Mouse (Mus musculus): ENCODE measurements around the gene Ms4a14.
A peak's percentile ranks its signal among the peaks of the same experiment; 100 is the strongest.
"Not testable (repeated sequence)": the region's sequence is repeated elsewhere in the genome, so short reads cannot be mapped to it uniquely, and the experiment has no call there.

Ms4a14 gene

DNA sequence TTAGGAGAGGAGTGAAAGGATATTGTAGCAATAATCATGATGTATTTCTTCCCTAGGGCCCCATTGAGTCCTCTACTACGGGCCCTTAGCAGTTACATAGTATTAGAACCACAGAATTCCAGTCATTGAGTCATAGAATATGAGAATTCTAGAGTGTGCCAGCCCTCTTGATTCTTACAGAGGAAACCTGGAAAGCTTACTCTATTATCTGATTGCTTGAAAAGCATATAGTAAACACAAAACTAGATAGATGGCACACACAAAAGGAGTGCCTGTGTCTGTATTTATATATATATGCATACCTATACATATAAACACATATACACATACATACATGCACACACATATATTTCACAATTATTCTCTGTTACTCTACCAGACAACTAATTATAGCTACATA, at the start of gene Ms4a14:
Ms4a14 (minus strand) TSS at position 101 of the 400 bp plus-strand sequence.
- no peak for DNase-seq (ENCODE audit: low spot score)

DNA sequence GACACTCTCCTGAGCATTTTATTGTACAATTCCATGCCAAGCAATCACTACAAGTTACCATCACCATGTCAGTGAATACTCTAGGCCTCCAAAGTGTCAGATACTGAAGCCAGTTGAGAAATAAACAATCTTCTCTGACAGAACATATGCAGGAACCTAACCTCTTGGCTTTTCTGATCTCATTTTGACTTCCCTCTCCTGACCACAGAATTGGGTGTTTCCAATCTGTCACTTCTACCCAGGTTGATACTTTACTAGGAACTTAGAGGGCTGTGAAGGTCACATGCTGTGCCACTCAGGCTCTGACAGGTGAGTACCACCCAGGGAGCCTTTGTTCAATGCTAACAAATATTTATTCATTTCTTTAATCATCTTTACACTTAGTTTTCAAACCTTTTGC, 47.7 kb upstream of the Ms4a14 start:
- no peak for DNase-seq (ENCODE audit: low spot score)

DNA sequence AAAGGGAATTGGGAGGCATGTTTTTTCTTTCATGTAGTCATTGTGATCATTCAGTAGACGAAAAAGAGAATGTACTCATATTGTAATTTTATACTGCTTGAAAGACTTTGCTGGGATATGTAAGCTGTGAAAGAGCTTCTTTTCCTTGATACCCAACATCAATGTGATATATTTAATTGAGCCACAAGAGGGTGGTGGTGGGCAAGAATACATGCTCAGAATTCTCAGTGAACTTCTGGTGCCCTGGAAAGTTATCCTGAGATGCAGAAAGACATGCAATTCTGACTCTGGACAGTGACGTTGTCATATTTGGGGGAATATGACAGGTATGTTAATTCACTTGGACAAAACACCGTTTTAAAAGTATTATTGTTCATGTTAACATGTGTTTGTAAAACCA, 45.9 kb upstream of the Ms4a14 start:
- no peak for DNase-seq (ENCODE audit: low spot score)

- DNase-seq (ENCODE audit: low spot score), result no peak
Measured at GRCm38 (mm10) chr19:11355730-11356129, 41.5 kb upstream of the Ms4a14 start.

DNA sequence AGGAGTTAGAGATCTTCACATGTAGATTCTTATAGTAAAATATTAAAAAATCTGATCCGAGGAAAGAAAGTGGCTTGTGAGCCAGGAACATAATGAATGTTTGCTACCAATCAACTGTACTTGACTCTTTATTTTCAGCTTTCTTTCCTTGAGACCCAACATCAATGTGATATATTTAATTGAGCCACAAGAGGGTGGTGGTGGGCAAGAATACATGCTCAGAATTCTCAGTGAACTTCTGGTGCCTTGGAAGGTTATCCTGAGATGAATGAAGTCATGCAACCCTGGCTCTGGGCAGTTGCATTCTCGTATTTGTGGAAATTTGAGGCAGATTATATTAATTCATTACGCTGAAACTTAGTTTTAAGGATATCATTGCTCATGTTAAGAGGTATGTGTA, 37.6 kb upstream of the Ms4a14 start:
- DNase-seq (ENCODE audit: low spot score), result no peak

DNA sequence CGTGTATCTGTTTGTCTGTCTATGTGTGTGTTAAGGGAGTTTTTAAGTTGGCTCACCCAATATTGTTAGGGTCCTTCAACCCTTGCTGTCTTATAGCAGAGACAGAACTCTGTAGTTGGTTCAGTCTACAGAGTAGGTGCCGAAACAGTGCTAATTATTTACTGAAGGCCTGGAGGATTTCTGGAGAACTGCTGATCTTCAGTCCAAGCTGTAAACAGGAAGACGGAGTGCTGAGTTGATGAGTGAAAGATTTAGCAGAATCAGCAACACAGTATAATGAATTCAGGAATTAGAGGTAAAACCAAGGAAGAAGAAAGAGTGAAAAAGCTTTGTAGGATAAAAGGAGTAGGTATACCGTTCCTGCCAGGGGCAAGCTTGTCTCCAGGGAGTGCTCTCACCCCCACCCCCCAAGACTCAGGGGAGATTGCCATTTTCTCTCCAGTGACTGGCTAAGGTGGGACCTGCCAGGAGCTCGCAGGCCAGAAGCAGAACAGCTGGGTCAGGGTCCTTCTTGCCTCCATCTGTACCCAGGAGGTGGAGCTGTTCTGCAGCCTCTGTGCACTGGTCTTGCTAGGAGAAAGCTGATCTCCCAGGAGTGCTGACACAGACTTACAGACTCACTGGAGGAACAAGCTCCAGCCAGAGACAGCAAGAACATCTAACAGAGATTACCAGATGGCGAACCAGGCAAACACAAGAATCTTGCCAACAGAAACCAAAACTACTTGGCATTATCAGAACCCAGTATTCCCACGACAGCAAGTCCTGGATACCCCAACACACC, 35.6 kb upstream of the Ms4a14 start:
- DNase-seq (ENCODE audit: low spot score), result peak; percentile 4

DNA sequence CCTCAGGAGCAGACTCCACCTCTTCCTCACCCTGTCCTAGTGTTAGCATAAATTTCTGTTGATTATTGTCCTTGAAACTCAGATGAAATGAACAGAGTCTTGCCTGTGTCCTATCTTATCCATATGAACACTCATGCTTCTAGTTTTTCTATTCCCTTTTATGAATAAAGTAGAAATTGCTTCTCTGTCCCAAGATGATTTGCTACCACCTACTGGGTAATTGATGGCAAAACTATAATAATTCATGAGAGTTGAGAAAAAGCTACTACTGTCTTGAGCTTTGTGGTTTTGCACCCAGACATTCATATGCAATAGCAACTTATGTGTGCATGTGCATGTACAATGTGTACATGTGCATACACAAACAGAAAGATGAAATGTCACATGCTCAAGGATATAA, 29.7 kb upstream of the Ms4a14 start:
- no peak for DNase-seq (ENCODE audit: low spot score)

- DNase-seq (ENCODE audit: low spot score), result no peak
Measured at GRCm38 (mm10) chr19:11343147-11343546, 28.9 kb upstream of the Ms4a14 start.

- DNase-seq (ENCODE audit: low spot score), result no peak
Measured at GRCm38 (mm10) chr19:11335932-11336331, 21.7 kb upstream of the Ms4a14 start, which contains the start of gene Ms4a7. Gene Ms4a7 (minus strand): TSS chr19:11336146.

DNA sequence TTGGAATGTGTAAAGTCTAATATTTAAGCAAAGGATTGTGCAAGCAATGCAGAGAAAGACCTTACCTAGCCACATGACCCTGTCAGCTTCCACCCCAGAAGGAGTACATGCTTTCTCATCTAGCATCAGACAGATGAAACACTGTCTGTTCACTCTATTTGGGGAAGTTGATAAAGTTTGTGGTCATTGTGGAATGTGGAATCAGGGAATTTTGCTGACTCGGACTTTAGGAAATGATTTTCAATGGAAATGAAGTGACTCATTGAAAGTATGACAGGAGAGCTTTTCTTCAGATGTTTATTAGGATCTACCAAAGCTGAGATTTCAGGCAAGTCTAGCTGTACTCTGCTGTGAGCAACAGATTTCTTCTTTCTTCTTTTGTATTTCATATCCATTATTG, 6.9 kb upstream of the Ms4a14 start:
- no peak for DNase-seq (ENCODE audit: low spot score)

DNA sequence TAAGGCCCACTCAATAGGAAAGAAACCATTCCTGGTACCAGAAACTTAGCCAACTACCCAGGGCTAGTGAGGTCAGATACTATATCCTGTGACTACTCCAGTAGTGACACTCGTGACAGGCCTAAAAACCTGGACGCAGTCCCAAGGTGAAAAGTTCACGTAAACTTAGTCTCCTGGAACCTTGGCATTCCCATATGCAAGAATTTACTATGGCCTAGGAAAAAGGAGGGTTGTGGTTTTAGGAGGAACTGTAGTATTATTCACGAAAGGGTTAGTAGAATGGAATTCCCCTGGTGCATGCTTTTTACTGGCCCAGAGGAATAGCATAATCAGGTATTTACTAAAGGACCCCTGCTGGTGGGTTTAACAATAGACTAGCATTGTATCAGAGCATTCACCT, 2.5 kb upstream of the Ms4a14 start:
- no peak for DNase-seq (ENCODE audit: low spot score)

- no peak for DNase-seq (ENCODE audit: low spot score)
Measured at GRCm38 (mm10) chr19:11308888-11309287, 5.4 kb downstream of the Ms4a14 start.

DNA sequence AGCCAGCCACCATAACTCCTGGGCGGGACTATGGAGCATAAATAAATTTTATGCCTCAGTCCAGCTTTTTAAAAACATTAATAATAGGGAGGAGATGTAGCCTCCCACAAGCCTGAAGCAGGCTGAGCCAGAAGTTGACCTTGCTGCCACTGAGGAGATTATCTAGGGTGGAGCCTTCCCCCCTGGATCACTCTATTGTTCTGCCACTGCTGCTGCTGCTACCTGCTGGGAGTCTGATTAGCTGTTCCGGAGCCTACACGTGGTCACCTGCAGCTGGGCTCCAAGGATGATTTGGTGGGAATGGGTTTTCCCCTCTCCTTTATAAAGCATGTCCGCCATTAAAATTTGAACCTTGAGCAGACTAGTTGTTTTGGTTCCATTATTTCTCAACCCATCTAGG, 14.7 kb downstream of the Ms4a14 start:
- DNase-seq (ENCODE audit: low spot score), result not testable (repeated sequence)

- DNase-seq (ENCODE audit: low spot score), result no peak
Measured at GRCm38 (mm10) chr19:11298939-11299338, 15.3 kb downstream of the Ms4a14 start.

DNA sequence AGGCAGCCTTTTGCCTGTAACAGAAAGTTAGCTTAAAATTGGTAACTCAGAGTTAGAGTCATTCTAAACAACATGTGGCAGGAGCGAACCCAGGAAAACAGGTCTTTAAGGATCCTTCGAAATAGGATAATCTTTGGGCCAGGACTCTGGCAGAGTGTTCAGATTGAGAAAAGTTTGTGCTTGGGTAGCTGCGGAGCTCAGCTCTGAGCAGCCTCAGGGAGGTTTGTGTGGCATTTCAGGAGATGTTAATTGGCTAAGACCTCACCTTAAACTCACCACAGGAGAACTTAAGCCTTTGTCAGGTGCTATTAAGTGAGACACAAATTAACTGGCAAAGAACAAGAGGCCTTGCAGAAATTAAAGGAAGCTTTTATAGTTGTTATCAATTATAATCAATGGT, 20.6 kb downstream of the Ms4a14 start:
- not testable (repeated sequence) for DNase-seq (ENCODE audit: low spot score)

GRCm38 (mm10) chr19:11292990-11293389, 21.3 kb downstream of the Ms4a14 start:
- DNase-seq (ENCODE audit: low spot score), result no peak

DNA sequence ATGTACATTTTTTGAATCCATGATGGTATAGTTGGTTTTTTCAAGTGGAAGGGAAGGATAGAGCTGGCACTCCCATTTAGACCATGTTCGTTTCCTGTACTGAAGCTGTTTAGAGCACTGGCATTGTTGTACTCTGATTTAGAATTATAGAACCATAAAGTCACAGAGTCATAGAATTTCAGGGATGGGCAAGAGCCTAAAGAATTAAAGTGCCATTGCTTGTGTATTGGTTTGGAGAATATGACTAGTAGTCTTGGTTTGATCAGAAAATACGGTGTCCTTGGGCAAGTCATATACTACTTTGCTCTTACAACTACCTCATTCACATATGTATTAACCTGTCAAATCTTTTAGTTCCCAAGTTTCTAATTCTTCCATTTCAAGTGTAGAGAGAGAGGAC, 30.5 kb downstream of the Ms4a14 start, which contains the start of gene Ms4a5:
Ms4a5 (minus strand) TSS at position 101 of the 400 bp plus-strand sequence.
- DNase-seq (ENCODE audit: low spot score), result no peak

DNA sequence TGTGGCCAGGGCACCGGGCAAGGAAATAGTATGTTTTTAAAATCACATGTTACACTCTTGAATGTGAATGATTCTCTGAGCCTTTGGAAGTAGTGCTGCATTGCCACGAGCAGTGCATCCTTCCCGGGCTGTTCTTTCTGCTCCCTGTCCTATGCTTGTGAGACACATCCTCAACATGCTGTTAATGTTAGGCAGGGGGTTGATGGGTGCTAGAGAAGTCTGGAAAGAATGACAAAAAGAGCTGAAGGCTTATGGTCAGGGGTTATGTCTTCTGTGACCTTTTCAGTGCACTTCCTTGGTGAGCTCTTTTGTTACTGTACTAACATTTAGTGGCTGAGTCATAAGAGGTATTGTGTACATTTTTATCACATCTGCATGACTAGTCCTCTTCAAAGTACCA, 34.0 kb downstream of the Ms4a14 start:
- no peak for DNase-seq (ENCODE audit: low spot score)

DNA sequence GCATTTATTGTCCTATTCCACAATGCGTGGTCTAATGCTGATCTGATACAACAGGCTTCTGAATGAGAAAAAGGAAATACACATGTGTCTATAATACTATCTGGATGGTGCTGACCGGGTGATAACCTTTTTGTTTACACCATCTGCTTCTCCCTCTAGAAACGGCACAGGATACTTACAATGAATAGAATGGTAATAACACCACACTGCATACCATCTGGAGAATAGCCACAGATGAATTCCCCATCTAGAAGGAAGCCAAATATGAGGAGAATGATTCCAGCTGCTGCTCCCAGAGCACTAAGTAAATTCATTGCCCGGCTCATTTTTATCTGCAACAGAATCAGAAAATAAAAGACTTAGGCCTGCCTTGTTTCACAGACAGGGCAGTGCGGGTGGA, 37.8 kb downstream of the Ms4a14 start:
- DNase-seq (ENCODE audit: low spot score), result no peak

DNA sequence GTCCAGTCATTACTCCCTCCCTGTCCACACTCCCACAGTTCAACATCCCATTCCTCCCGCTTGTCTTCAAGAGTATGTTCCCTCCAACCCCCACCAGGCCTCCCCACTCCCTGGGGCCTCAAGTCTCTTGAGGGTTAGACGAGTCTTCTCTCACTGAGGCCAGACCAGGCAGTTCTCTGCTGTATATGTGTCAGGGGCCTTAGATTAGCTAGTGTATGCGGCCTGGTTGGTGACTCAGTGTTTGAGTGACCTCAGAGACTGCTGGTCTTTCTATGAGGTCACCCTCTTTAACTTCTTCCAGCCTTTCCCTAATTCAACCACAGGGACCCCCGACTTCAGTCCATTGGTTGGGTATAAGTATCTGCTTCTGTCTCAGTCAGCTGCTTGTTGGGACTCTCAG, 47.3 kb downstream of the Ms4a14 start:
- no peak for DNase-seq (ENCODE audit: low spot score)

GRCm38 (mm10) chr19:11266052-11266845, 48.0 kb downstream of the Ms4a14 start, which contains the start of gene Ms4a1:
Gene Ms4a1 (minus strand): TSS chr19:11266241.
- DNase-seq (ENCODE audit: low spot score), result no peak

DNA sequence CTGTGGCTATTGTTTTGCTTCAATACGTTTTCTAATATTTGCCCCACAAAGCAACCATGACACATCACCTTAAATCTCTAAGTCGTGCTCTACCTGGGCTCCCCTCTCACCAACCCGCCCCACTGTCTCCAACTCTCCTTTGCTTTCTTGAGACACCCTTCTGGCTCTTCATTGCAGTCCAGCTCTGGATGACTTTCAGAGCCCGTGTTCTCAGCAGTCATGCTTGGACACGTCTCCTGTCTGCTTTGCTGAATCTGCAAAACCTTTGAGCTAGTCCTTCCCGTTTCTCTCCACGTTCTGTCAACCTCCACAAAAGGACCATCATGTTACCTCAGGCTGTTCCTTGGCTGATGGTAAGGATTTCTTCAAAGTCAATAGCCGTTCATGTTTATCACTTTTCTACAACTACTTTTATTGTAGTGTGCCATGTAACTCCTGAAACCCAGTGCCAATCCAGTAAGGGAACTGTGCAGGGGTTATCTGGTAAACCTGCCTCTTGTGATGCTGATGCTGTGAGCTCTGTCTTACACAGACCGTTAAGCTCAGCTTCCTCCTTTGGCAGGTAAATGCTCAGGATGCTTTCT, 49.6 kb downstream of the Ms4a14 start:
- no peak for DNase-seq (ENCODE audit: low spot score)

- no peak for DNase-seq (ENCODE audit: low spot score)
Measured at GRCm38 (mm10) chr19:11263549-11263948, 50.7 kb downstream of the Ms4a14 start.
